Mouse (Mus musculus) neural tube, embryonic 12.5 days (tissue): ENCODE data around the gene Cenpo. TPM values are rescaled to one million over a fixed set of nuclear protein-coding genes. Genes with fewer than 3 reads are reported as not detected.

Experiments used
- ATAC-seq: fragments of 200-750 bp; cut with Nextera tagmentation; 2 replicates; pipeline ENCODE4 v1.8.0; 2017; ENCODE audit warnings: low read depth, mild to moderate bottlenecking, moderate TSS enrichment, moderate library complexity; ENCODE audit not compliant: low FRiP score
- H3K27ac ChIP-seq: fragments of 300-500 bp; sonication (generic); 2 replicates; pipeline ENCODE4 v1.5.1; 2016
- H3K27me3 ChIP-seq: fragments of 300-500 bp; sonication (generic); replicated peaks from 2 replicates; pipeline ENCODE4 v1.6.1; 2016; ENCODE audit warnings: mild to moderate bottlenecking
- H3K36me3 ChIP-seq: fragments of 300-500 bp; sonication (generic); 2 replicates; pipeline ENCODE4 v1.6.1; 2016; ENCODE audit warnings: mild to moderate bottlenecking
- H3K4me1 ChIP-seq: fragments of 300-500 bp; sonication (generic); 2 replicates; pipeline ENCODE4 v1.6.1; 2016
- H3K4me2 ChIP-seq: fragments of 300-500 bp; sonication (generic); replicated peaks from 2 replicates; pipeline ENCODE4 v1.6.1; 2016; ENCODE audit warnings: mild to moderate bottlenecking
- H3K4me3 ChIP-seq: fragments of 300-500 bp; sonication (generic); 2 replicates; pipeline ENCODE4 v1.5.1; 2016
- H3K9ac ChIP-seq: fragments of 300-500 bp; sonication (generic); 2 replicates; pipeline ENCODE4 v1.6.1; 2016; ENCODE audit warnings: mild to moderate bottlenecking
- H3K9me3 ChIP-seq: fragments of 300-500 bp; sonication (generic); 2 replicates; pipeline ENCODE4 v1.6.1; 2016; ENCODE audit warnings: mild to moderate bottlenecking
- WGBS: fragments of 180-500 bp; shearing (Covaris S2); methylation state at CpG from one replicate; pipeline ENCODE4 v1.1.7; 2016; 5-methylcytosine and 5-hydroxymethylcytosine counted together
- polyA plus RNA-seq: library from polyadenylated mRNA; unstranded; fragments of >200 nt; fragmentation: Nextera tagmentation; extraction: Ambion mirVana; gene quantifications from 2 replicates; pipeline ENCODE4 v1.2.1, GENCODE M21; 2016

Cenpo gene
- polyA plus RNA-seq, 1 experiment from 2014 or later: 13.7 TPM

GRCm38 (mm10) chr12:4193025-4193740, 40.9 kb downstream of the Cenpo start:
- H3K4me1 ChIP-seq: peaks cover 11% of the 10 kb centered on the region
- WGBS: 59% methylated on average over 10 of the region's 10 CpGs
- H3K9me3 ChIP-seq: no peaks in the 10 kb centered on the region
- H3K36me3 ChIP-seq: no peaks in the 10 kb centered on the region
- no peaks in the 10 kb centered on the region for H3K27me3 ChIP-seq
- no peak overlapping the region for H3K4me2 ChIP-seq
- H3K27ac ChIP-seq: no peak overlapping the region
- H3K4me3 ChIP-seq: no peak overlapping the region
- H3K9ac ChIP-seq: no peak overlapping the region
- ATAC-seq: no peak

GRCm38 (mm10) chr12:4192514-4192913, 41.6 kb downstream of the Cenpo start:
- Histone ChIP-seq H3K27me3 (no peaks in the 10 kb centered on the region), H3K9ac (no peak overlapping the region), H3K4me2 (no peak overlapping the region), H3K4me1 (peaks cover 15% of the 10 kb centered on the region), H3K36me3 (no peaks in the 10 kb centered on the region), H3K27ac (no peak overlapping the region), H3K9me3 (no peaks in the 10 kb centered on the region), H3K4me3 (no peak overlapping the region)
- 80% methylated on average over 6 of the region's 6 CpGs for WGBS
- ATAC-seq: no peak

- Histone ChIP-seq H3K4me1 (peaks cover 15% of the 10 kb centered on the region), H3K27ac (no peak overlapping the region), H3K4me2 (no peak overlapping the region), H3K27me3 (no peaks in the 10 kb centered on the region), H3K4me3 (no peak overlapping the region), H3K9ac (no peak overlapping the region), H3K9me3 (no peaks in the 10 kb centered on the region), H3K36me3 (no peaks in the 10 kb centered on the region)
- WGBS: 44% methylated on average over 5 of the region's 5 CpGs
- 0 out of 2 replicates have a peak, but pooled peaks have one; percentile 17 for ATAC-seq
Measured at GRCm38 (mm10) chr12:4189060-4189447, 45.0 kb downstream of the Cenpo start.

GRCm38 (mm10) chr12:4188171-4189059, 45.7 kb downstream of the Cenpo start:
- no peaks in the 10 kb centered on the region for H3K9me3 ChIP-seq
- no peaks in the 10 kb centered on the region for H3K36me3 ChIP-seq
- no peaks in the 10 kb centered on the region for H3K27me3 ChIP-seq
- ATAC-seq: peak; percentile 31; the same call in 1 of the 2 replicates
- H3K4me3 ChIP-seq: no peak overlapping the region
- peaks cover 15% of the 10 kb centered on the region for H3K4me1 ChIP-seq
- no peak overlapping the region for H3K9ac ChIP-seq
- peak overlapping the region; percentile 33; the same call in 1 of the 2 replicates for H3K27ac ChIP-seq
- 37% methylated on average over 14 of the region's 14 CpGs for WGBS
- no peak overlapping the region for H3K4me2 ChIP-seq

GRCm38 (mm10) chr12:4184648-4185047, 49.4 kb downstream of the Cenpo start:
- WGBS: 63% methylated on average over 2 of the region's 2 CpGs
- no peak overlapping the region for H3K4me3 ChIP-seq
- ATAC-seq: no peak
- no peaks in the 10 kb centered on the region for H3K9me3 ChIP-seq
- no peak overlapping the region for H3K4me2 ChIP-seq
- no peaks in the 10 kb centered on the region for H3K27me3 ChIP-seq
- H3K4me1 ChIP-seq: peaks cover 9% of the 10 kb centered on the region
- no peaks in the 10 kb centered on the region for H3K36me3 ChIP-seq
- H3K27ac ChIP-seq: no peak overlapping the region
- H3K9ac ChIP-seq: no peak overlapping the region

- Histone ChIP-seq H3K9ac (no peak overlapping the region), H3K4me1 (peaks cover 7% of the 10 kb centered on the region; the same call in 1 of the 2 replicates), H3K9me3 (no peaks in the 10 kb centered on the region), H3K4me2 (no peak overlapping the region), H3K4me3 (no peak overlapping the region), H3K27me3 (no peaks in the 10 kb centered on the region), H3K36me3 (no peaks in the 10 kb centered on the region), H3K27ac (no peak overlapping the region)
- ATAC-seq: no peak
- 68% methylated on average over 3 of the region's 3 CpGs for WGBS
Measured at GRCm38 (mm10) chr12:4180507-4180906, 53.6 kb downstream of the Cenpo start.

GRCm38 (mm10) chr12:4179671-4180233, 54.3 kb downstream of the Cenpo start:
- no peak overlapping the region for H3K27ac ChIP-seq
- H3K4me1 ChIP-seq: peaks cover 7% of the 10 kb centered on the region; the same call in 1 of the 2 replicates
- WGBS: 82% methylated on average over 6 of the region's 6 CpGs
- no peak for ATAC-seq
- H3K4me3 ChIP-seq: no peak overlapping the region
- no peak overlapping the region for H3K4me2 ChIP-seq
- H3K27me3 ChIP-seq: no peaks in the 10 kb centered on the region
- no peaks in the 10 kb centered on the region for H3K36me3 ChIP-seq
- H3K9ac ChIP-seq: no peak overlapping the region
- no peaks in the 10 kb centered on the region for H3K9me3 ChIP-seq

- Histone ChIP-seq H3K27ac (no peak overlapping the region), H3K4me3 (no peak overlapping the region)
- 41% methylated on average over 5 of the region's 5 CpGs for WGBS
Measured at GRCm38 (mm10) chr12:4178839-4179238, 55.3 kb downstream of the Cenpo start.

GRCm38 (mm10) chr12:4173108-4173790, 60.8 kb downstream of the Cenpo start:
- Histone ChIP-seq H3K27me3 (no peaks in the 10 kb centered on the region), H3K9ac (no peak overlapping the region), H3K27ac (no peak overlapping the region), H3K9me3 (no peaks in the 10 kb centered on the region), H3K36me3 (no peaks in the 10 kb centered on the region), H3K4me1 (no peaks in the 10 kb centered on the region), H3K4me2 (no peak overlapping the region), H3K4me3 (no peak overlapping the region)
- 90% methylated on average over 15 of the region's 15 CpGs for WGBS
- no peak for ATAC-seq

More at GRCm38 (mm10) chr12:4178839-4179238, 55.3 kb downstream of the Cenpo start:
- no peaks in the 10 kb centered on the region for H3K36me3 ChIP-seq
- no peak overlapping the region for H3K4me2 ChIP-seq
- peaks cover 7% of the 10 kb centered on the region; the same call in 1 of the 2 replicates for H3K4me1 ChIP-seq
- no peak for ATAC-seq
- H3K9ac ChIP-seq: no peak overlapping the region
- H3K27me3 ChIP-seq: no peaks in the 10 kb centered on the region
- H3K9me3 ChIP-seq: no peaks in the 10 kb centered on the region

GRCm38 (mm10) chr12:4169622-4170021, 64.5 kb downstream of the Cenpo start:
- Histone ChIP-seq H3K27ac (no peak overlapping the region), H3K9ac (no peak overlapping the region), H3K27me3 (no peaks in the 10 kb centered on the region), H3K36me3 (no peaks in the 10 kb centered on the region), H3K4me2 (no peak overlapping the region), H3K9me3 (no peaks in the 10 kb centered on the region), H3K4me3 (no peak overlapping the region), H3K4me1 (no peaks in the 10 kb centered on the region)
- no peak for ATAC-seq
- 90% methylated on average over 5 of the region's 5 CpGs for WGBS

GRCm38 (mm10) chr12:4169058-4169457, 65.0 kb downstream of the Cenpo start:
- no peak overlapping the region for H3K4me3 ChIP-seq
- no peak for ATAC-seq
- H3K9ac ChIP-seq: no peak overlapping the region
- no peaks in the 10 kb centered on the region for H3K9me3 ChIP-seq
- H3K27me3 ChIP-seq: no peaks in the 10 kb centered on the region
- WGBS: 92% methylated on average over 1 of the region's 1 CpGs
- no peak overlapping the region for H3K4me2 ChIP-seq
- no peaks in the 10 kb centered on the region for H3K36me3 ChIP-seq
- H3K27ac ChIP-seq: no peak overlapping the region
- no peaks in the 10 kb centered on the region for H3K4me1 ChIP-seq

GRCm38 (mm10) chr12:4166970-4167369, 67.1 kb downstream of the Cenpo start:
- Histone ChIP-seq H3K4me3 (no peak overlapping the region), H3K27ac (no peak overlapping the region), H3K4me1 (no peaks in the 10 kb centered on the region), H3K9me3 (no peaks in the 10 kb centered on the region), H3K9ac (no peak overlapping the region), H3K27me3 (no peaks in the 10 kb centered on the region), H3K36me3 (no peaks in the 10 kb centered on the region), H3K4me2 (no peak overlapping the region)
- 67% methylated on average over 3 of the region's 3 CpGs for WGBS
- ATAC-seq: no peak
